Mouse (Mus musculus): ENCODE measurements around the gene Atp5c1.

DNA sequence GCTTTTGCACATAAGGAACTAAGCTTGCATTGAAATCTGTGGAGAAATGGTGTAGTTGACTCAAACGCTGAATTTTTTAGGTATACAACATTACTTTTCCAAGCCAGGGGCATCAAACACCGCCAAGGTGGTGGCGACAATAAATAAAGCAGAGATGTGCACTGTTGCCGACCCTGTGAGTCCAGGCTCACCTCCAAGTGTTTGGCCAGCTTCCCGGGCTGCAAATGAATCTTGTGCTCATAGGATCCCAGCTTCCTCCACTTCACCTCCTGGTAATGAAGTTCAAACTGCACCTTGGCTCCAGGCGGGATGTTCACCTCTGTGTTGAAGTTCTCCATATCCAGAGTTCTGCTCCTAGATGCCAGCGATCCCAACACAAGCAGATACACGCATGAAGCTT, 39.0 kb upstream of the Atp5c1 start:
- TF ChIP-seq POLR2A (IDR thresholded peaks at IDR 0.05; ENCODE audit: control insufficient read depth, low read depth, low read length) (no peak), CTCF (IDR thresholded peaks at IDR 0.05; ENCODE audit: control insufficient read depth, insufficient read depth, insufficient replicate concordance, low read depth, low read length) (no peak)
